Mouse (Mus musculus): ENCODE measurements around the gene Ntsr2. TPM values are rescaled to one million over a fixed set of nuclear protein-coding genes. Genes with fewer than 3 reads are reported as not detected.

Gene Ntsr2
- polyA plus RNA-seq, 1 experiment from 2014 or later: 0.24 TPM

DNA sequence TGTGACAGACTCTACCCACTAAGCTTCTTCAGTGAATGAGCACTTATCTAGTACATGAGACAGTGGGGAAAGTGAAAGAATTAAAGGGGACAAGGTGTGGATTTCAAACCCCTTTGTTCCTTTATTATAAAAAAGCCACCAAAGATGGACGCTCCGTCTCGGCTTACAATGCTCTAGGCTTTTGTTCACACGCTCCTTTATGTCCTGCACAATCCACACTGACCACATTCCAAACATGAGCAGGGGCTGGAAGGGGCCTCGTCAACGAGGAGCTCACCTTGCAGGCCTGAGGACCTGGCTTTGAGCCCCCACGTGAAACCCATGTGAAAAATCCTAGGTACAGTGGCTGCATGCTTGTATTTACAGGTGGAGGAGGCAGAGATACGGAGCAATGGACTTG, 8.5 kb upstream of the Ntsr2 start:
- Histone ChIP-seq H3K36me3 (ENCODE audit: control insufficient read depth, insufficient read depth, low read length) (no peaks in the 10 kb centered on the region), H3K4me1 (replicated peaks; ENCODE audit: control insufficient read depth, insufficient read depth, low read length) (no peaks in the 10 kb centered on the region), H3K9me3 (ENCODE audit: control insufficient read depth, low read length) (no peaks in the 10 kb centered on the region), H3K27me3 (ENCODE audit: control insufficient read depth, insufficient read depth, low read depth, low read length) (no peaks in the 10 kb centered on the region), H3K27ac (ENCODE audit: low read length) (no peak overlapping the region), H3K4me3 (ENCODE audit: low read length) (no peak overlapping the region), H3K4me2 (ENCODE audit: low read depth, low read length) (no peak overlapping the region), H3K9ac (ENCODE audit: low read length) (no peak overlapping the region)
- WGBS: 62% methylated on average over 8 of the region's 8 CpGs
- ATAC-seq (ENCODE audit: low read depth): no peak

DNA sequence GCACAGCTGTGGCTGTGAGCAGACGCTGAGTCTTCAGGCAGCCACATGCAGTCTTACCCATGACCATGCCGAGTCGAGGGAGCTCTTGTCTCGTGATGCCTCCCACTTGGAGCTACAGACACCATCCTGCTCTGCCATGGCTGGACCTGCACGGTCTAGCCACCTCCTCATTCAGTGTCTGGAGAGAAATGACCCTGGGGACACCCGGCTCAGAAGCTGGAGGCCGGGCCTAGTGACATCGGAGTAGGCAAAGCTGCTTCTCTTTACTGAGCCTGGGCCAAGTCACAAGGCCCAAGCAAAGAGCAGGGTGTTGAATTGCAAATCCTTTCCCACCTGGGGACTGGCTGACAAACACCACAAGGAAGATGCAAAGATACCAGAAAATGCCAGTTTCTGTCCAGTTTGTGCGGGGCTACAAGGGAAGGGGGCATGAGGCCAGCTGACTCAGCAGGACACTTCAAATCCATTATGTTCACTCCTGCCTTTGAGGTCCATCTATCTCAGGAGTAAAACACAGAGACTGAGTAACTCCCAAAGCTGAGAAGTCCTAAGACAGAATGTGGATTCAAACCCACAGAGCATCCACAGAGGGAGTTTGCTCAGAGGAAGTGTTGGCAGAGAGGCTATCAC, 6.3 kb upstream of the Ntsr2 start:
- 43% methylated on average over 9 of the region's 9 CpGs for WGBS
- H3K4me1 ChIP-seq (replicated peaks; ENCODE audit: control insufficient read depth, insufficient read depth, low read length): no peaks in the 10 kb centered on the region
- no peak overlapping the region for H3K4me3 ChIP-seq (ENCODE audit: low read length)
- ATAC-seq (ENCODE audit: low read depth): no peak
- H3K9ac ChIP-seq (ENCODE audit: low read length): no peak overlapping the region
- no peak overlapping the region for H3K27ac ChIP-seq (ENCODE audit: low read length)
- no peaks in the 10 kb centered on the region for H3K27me3 ChIP-seq (ENCODE audit: control insufficient read depth, insufficient read depth, low read depth, low read length)
- H3K36me3 ChIP-seq (ENCODE audit: control insufficient read depth, insufficient read depth, low read length): no peaks in the 10 kb centered on the region
- no peaks in the 10 kb centered on the region for H3K9me3 ChIP-seq (ENCODE audit: control insufficient read depth, low read length)
- H3K4me2 ChIP-seq (ENCODE audit: low read depth, low read length): no peak overlapping the region

DNA sequence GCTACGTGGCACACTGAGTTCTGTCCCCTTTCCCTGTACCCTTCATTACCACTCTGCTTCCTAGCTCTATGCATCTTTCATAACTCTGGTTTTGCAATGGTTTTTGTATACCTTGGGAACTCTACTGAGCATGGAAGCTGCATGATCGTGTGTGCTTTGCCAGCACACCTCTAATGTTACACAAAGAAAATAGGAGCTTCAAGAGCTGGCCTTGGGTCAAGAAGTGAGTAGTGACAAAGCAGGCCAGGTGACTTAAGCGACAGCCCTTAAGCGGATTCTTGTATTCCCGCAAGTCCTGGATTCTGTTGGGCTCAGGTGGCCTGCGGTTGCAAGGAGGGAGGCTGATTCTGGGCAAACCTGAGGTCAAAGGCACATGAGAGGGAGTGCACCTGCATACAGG, 4.9 kb upstream of the Ntsr2 start:
- 72% methylated on average over 6 of the region's 6 CpGs for WGBS
- H3K4me3 ChIP-seq (ENCODE audit: low read length): no peak overlapping the region
- H3K27ac ChIP-seq (ENCODE audit: low read length): no peak overlapping the region
- H3K4me1 ChIP-seq (replicated peaks; ENCODE audit: control insufficient read depth, insufficient read depth, low read length): no peaks in the 10 kb centered on the region
- no peak overlapping the region for H3K9ac ChIP-seq (ENCODE audit: low read length)
- no peaks in the 10 kb centered on the region for H3K27me3 ChIP-seq (ENCODE audit: control insufficient read depth, insufficient read depth, low read depth, low read length)
- no peak for ATAC-seq (ENCODE audit: low read depth)
- H3K9me3 ChIP-seq (ENCODE audit: control insufficient read depth, low read length): no peaks in the 10 kb centered on the region
- H3K4me2 ChIP-seq (ENCODE audit: low read depth, low read length): no peak overlapping the region
- H3K36me3 ChIP-seq (ENCODE audit: control insufficient read depth, insufficient read depth, low read length): no peaks in the 10 kb centered on the region

DNA sequence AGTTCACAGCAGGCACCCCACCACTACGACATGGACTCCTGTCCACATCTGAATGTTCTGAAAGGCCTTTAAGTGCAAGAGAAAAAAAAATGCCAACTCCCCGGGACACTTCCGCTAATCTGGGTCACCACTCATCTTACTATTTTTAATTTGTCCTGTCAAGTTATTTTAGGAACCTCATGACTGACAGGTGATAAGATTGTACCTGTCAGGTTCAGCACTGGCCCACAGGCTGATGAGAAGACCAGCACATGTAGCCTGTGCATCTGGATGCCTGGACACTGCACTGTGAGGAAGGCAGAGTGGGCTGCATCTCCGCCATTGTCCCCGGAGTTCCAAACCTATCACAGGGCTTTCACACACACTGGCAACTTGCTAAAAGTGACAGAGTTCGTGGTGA, 3.4 kb upstream of the Ntsr2 start:
- Histone ChIP-seq H3K4me3 (ENCODE audit: low read length) (no peak overlapping the region), H3K4me1 (replicated peaks; ENCODE audit: control insufficient read depth, insufficient read depth, low read length) (peaks cover 4% of the 10 kb centered on the region), H3K27ac (ENCODE audit: low read length) (no peak overlapping the region), H3K27me3 (ENCODE audit: control insufficient read depth, insufficient read depth, low read depth, low read length) (peaks cover 12% of the 10 kb centered on the region), H3K9ac (ENCODE audit: low read length) (no peak overlapping the region), H3K4me2 (ENCODE audit: low read depth, low read length) (no peak overlapping the region), H3K9me3 (ENCODE audit: control insufficient read depth, low read length) (no peaks in the 10 kb centered on the region), H3K36me3 (ENCODE audit: control insufficient read depth, insufficient read depth, low read length) (no peaks in the 10 kb centered on the region)
- no peak for ATAC-seq (ENCODE audit: low read depth)
- WGBS: 76% methylated on average over 6 of the region's 6 CpGs

DNA sequence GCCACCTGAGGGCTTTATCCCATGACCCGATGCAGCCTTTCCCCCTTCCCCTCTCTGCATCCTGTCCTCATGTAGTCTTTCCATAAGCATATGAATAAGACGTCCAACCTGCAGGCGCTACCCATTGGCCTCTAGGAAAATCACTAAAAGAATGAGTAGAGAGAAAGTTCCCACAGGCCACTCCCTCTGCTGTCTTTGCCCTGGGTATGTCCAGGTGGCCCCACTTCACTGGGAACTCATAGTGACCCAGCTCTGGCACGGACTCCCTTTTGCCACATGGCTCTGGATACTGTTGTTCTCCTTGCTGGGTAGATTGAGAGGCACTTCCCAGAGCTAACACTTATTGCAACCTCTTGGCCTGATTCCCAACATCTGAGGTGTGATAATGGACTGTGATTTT, 2.4 kb downstream of the Ntsr2 start:
- H3K27ac ChIP-seq (ENCODE audit: low read length): no peak overlapping the region
- no peaks in the 10 kb centered on the region for H3K36me3 ChIP-seq (ENCODE audit: control insufficient read depth, insufficient read depth, low read length)
- 74% methylated on average over 4 of the region's 4 CpGs for WGBS
- H3K27me3 ChIP-seq (ENCODE audit: control insufficient read depth, insufficient read depth, low read depth, low read length): peaks cover 18% of the 10 kb centered on the region
- no peak overlapping the region for H3K4me2 ChIP-seq (ENCODE audit: low read depth, low read length)
- no peak overlapping the region for H3K4me3 ChIP-seq (ENCODE audit: low read length)
- H3K9me3 ChIP-seq (ENCODE audit: control insufficient read depth, low read length): no peaks in the 10 kb centered on the region
- H3K4me1 ChIP-seq (replicated peaks; ENCODE audit: control insufficient read depth, insufficient read depth, low read length): peaks cover 4% of the 10 kb centered on the region
- H3K9ac ChIP-seq (ENCODE audit: low read length): no peak overlapping the region
- no peak for ATAC-seq (ENCODE audit: low read depth)

DNA sequence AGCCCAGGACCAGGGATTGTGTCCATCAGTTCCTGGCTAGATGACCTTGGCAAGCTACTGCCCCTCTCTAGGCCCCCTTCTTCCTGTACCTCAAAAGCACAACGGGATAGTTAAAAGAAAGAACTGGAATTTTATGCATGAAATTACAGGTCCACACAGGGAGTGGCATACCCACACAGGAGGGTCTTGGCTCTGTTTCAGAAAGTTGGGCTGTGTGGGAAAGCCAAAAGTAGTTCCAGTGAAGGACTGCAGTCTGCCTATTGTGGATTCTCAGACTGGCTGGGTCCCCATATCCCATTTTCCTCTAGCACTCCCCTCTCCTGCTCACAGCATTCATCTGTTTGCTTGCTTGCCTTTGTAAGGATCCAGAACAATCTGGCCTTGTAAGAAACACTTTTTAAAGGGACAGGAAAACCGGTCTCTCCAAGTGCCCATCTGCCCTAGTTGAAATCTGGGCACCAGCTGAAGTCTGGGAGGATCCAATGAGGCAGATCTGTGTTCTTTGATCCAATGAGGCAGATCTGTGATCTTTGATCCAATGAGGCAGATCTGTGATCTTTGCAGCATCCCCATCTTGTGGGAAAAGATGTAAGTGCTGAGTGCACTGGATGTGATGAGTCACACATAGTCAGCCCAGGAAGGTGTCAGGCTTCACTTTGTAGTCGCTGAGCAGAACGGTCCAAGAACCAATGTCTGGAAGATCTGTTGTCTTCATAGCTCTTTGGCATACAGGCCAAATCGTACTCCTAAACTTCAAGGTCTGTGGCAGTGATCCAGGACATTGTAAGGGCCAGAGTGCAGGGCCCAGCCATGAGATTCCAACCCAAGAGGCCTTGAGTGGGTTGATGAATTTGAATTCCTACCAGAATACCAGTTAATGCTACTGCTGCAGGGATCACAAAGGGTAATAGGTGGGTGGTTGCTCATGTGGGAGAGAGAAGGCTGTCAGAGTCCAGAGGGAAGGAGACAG, 4.0 kb downstream of the Ntsr2 start:
- no peak overlapping the region for H3K4me2 ChIP-seq (ENCODE audit: low read depth, low read length)
- H3K27ac ChIP-seq (ENCODE audit: low read length): no peak overlapping the region
- peaks cover 4% of the 10 kb centered on the region for H3K4me1 ChIP-seq (replicated peaks; ENCODE audit: control insufficient read depth, insufficient read depth, low read length)
- no peak for ATAC-seq (ENCODE audit: low read depth)
- 60% methylated on average over 5 of the region's 5 CpGs for WGBS
- no peak overlapping the region for H3K4me3 ChIP-seq (ENCODE audit: low read length)
- H3K9me3 ChIP-seq (ENCODE audit: control insufficient read depth, low read length): no peaks in the 10 kb centered on the region
- H3K36me3 ChIP-seq (ENCODE audit: control insufficient read depth, insufficient read depth, low read length): no peaks in the 10 kb centered on the region
- peaks cover 18% of the 10 kb centered on the region for H3K27me3 ChIP-seq (ENCODE audit: control insufficient read depth, insufficient read depth, low read depth, low read length)
- no peak overlapping the region for H3K9ac ChIP-seq (ENCODE audit: low read length)

DNA sequence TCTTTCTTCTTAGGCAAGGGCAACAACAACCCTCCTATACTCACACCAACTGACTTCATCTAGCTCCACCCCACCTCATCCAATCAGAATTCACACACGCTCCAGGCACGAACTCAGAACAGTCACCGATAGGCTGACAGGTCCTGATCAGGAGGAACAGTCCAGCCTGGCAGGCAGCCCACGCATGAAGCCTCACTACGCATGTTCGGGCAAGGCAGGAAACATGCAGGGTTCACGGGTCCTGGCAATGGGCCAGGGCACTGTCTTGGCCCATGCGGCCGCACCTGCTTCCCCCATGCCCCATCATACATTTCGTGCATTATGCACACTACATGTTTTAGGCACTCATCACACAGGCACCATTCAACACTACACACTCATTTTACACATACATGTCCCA, 8.3 kb downstream of the Ntsr2 start:
- Histone ChIP-seq H3K9me3 (ENCODE audit: control insufficient read depth, low read length) (no peaks in the 10 kb centered on the region), H3K4me3 (ENCODE audit: low read length) (no peak overlapping the region), H3K36me3 (ENCODE audit: control insufficient read depth, insufficient read depth, low read length) (no peaks in the 10 kb centered on the region), H3K4me1 (replicated peaks; ENCODE audit: control insufficient read depth, insufficient read depth, low read length) (no peaks in the 10 kb centered on the region), H3K9ac (ENCODE audit: low read length) (no peak overlapping the region), H3K27ac (ENCODE audit: low read length) (no peak overlapping the region), H3K4me2 (ENCODE audit: low read depth, low read length) (no peak overlapping the region), H3K27me3 (ENCODE audit: control insufficient read depth, insufficient read depth, low read depth, low read length) (no peaks in the 10 kb centered on the region)
- no peak for ATAC-seq (ENCODE audit: low read depth)
- WGBS: 74% methylated on average over 10 of the region's 10 CpGs

DNA sequence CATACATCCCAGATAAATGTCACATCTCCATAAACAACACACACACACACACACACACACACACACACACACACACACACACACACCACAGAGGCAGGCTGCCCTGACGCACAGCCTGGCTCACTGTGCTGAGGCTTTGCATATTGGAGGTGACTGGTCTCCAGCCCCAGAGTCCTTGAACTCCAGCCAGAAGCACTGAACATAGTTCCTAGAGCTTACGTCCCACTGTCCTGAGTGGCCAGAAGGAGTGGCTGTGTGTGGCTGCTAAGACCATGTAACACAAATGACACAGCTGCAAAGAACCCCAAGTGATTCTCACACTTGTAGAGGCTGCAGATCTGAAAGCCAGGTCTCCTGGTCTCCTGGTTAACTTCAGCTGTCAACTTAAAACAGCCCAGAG, 8.8 kb downstream of the Ntsr2 start:
- no peaks in the 10 kb centered on the region for H3K36me3 ChIP-seq (ENCODE audit: control insufficient read depth, insufficient read depth, low read length)
- no peaks in the 10 kb centered on the region for H3K27me3 ChIP-seq (ENCODE audit: control insufficient read depth, insufficient read depth, low read depth, low read length)
- no peak overlapping the region for H3K9ac ChIP-seq (ENCODE audit: low read length)
- no peak overlapping the region for H3K4me2 ChIP-seq (ENCODE audit: low read depth, low read length)
- H3K27ac ChIP-seq (ENCODE audit: low read length): no peak overlapping the region
- WGBS: 58% methylated on average over 2 of the region's 2 CpGs
- no peaks in the 10 kb centered on the region for H3K4me1 ChIP-seq (replicated peaks; ENCODE audit: control insufficient read depth, insufficient read depth, low read length)
- no peaks in the 10 kb centered on the region for H3K9me3 ChIP-seq (ENCODE audit: control insufficient read depth, low read length)
- ATAC-seq (ENCODE audit: low read depth): no peak
- no peak overlapping the region for H3K4me3 ChIP-seq (ENCODE audit: low read length)

DNA sequence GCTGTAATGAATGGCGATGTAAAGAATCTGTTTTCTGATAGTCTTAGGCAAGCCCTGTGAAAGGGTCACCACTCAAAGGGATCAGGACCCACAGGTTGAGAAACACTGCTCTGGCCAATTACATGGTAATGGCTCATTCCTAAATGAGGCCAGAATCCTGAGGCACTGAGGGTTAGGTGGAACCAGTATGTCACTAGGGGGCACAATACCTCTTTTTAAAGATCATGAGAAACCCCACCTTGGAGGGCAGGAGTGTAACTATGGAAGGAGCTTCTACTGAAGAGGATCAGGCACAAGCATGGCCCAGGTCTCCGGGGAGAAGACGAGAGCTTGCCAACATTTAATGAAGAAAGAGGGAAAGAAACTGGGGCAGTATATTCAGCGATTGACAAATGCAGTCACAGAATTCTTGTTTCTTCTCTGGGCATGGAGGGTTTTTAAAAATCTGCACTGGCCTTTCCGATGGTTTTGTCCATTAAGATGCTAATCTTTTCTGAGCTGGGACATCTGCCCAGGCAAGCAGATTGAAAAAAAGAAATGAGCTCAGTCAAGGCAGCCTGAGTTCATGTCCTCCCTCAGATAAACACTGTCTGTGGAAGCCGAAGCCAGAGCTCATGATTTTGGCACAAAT, 9.9 kb downstream of the Ntsr2 start:
- Histone ChIP-seq H3K4me2 (ENCODE audit: low read depth, low read length) (no peak overlapping the region), H3K4me3 (ENCODE audit: low read length) (no peak overlapping the region), H3K27me3 (ENCODE audit: control insufficient read depth, insufficient read depth, low read depth, low read length) (no peaks in the 10 kb centered on the region), H3K27ac (ENCODE audit: low read length) (no peak overlapping the region), H3K36me3 (ENCODE audit: control insufficient read depth, insufficient read depth, low read length) (no peaks in the 10 kb centered on the region), H3K9me3 (ENCODE audit: control insufficient read depth, low read length) (no peaks in the 10 kb centered on the region), H3K9ac (ENCODE audit: low read length) (no peak overlapping the region), H3K4me1 (replicated peaks; ENCODE audit: control insufficient read depth, insufficient read depth, low read length) (no peaks in the 10 kb centered on the region)
- no peak for ATAC-seq (ENCODE audit: low read depth)
- 54% methylated on average over 6 of the region's 6 CpGs for WGBS
